Mouse (Mus musculus) midbrain, embryonic 16.5 days (tissue): ENCODE results near the gene Ehd1. TPM values are rescaled to one million over a fixed set of nuclear protein-coding genes. Genes with fewer than 3 reads are reported as not detected.

ENCODE experiments used
- ATAC-seq: fragments of 200-750 bp; cut with Nextera tagmentation; 2 replicates; pipeline ENCODE4 v1.8.0; 2017; ENCODE audit warnings: moderate TSS enrichment
- H3K27ac ChIP-seq: fragments of 300-500 bp; sonication (generic); 2 replicates; pipeline ENCODE4 v1.5.1; 2014; ENCODE audit warnings: mild to moderate bottlenecking, low read length, mixed read lengths
- H3K27me3 ChIP-seq: fragments of 300-500 bp; sonication (generic); 2 replicates; pipeline ENCODE4 v1.6.1; 2014; ENCODE audit warnings: low read depth, low read length, mixed read lengths; ENCODE audit not compliant: control insufficient read depth, insufficient read depth
- H3K36me3 ChIP-seq: fragments of 300-500 bp; sonication (generic); 2 replicates; pipeline ENCODE4 v1.6.1; 2014; ENCODE audit warnings: mild to moderate bottlenecking, low read length, moderate library complexity, mixed read lengths; ENCODE audit not compliant: control insufficient read depth, insufficient read depth
- H3K4me1 ChIP-seq: fragments of 300-500 bp; sonication (generic); 2 replicates; pipeline ENCODE4 v1.6.1; 2014; ENCODE audit warnings: mild to moderate bottlenecking, low read length, mixed read lengths; ENCODE audit not compliant: control insufficient read depth, insufficient read depth
- H3K4me2 ChIP-seq: fragments of 300-500 bp; sonication (generic); 2 replicates; pipeline ENCODE4 v1.6.1; 2014; ENCODE audit warnings: mild to moderate bottlenecking, low read length, mixed read lengths
- H3K4me3 ChIP-seq: fragments of 300-500 bp; sonication (generic); 2 replicates; pipeline ENCODE4 v1.5.1; 2014; ENCODE audit warnings: low read depth, mild to moderate bottlenecking, low read length, moderate library complexity, mixed read lengths
- H3K9ac ChIP-seq: fragments of 300-500 bp; sonication (generic); 2 replicates; pipeline ENCODE4 v1.6.1; 2014; ENCODE audit warnings: low read depth, low read length, mixed read lengths
- H3K9me3 ChIP-seq: fragments of 300-500 bp; sonication (generic); replicated peaks from 2 replicates; pipeline ENCODE4 v1.6.1; 2014; ENCODE audit warnings: mild to moderate bottlenecking, low read length, mixed read lengths; ENCODE audit not compliant: control insufficient read depth, poor library complexity, severe bottlenecking
- WGBS: fragments of 180-500 bp; shearing (Covaris S2); extraction: QIAGEN DNeasy Blood & Tissue Kit; methylation state at CpG from one replicate; pipeline ENCODE4 v1.1.7; 2014; 5-methylcytosine and 5-hydroxymethylcytosine counted together
- polyA plus RNA-seq: library from polyadenylated mRNA; unstranded; fragments of >200 nt; fragmentation: Nextera tagmentation; extraction: Ambion mirVana; gene quantifications from 2 replicates; pipeline ENCODE4 v1.2.1, GENCODE M21; 2015

Gene Ehd1
- polyA plus RNA-seq, 1 experiment from 2014 or later, result 99.6 TPM

GRCm38 (mm10) chr19:6291117-6291781 lies 14.7 kb downstream of the Ehd1 start:
- Histone ChIP-seq H3K36me3 (peaks cover 26% of the 10 kb centered on the region), H3K9me3 (no peaks in the 10 kb centered on the region), H3K27me3 (no peaks in the 10 kb centered on the region), H3K9ac (no peak overlapping the region), H3K4me3 (no peak overlapping the region), H3K27ac (no peak overlapping the region), H3K4me2 (no peak overlapping the region), H3K4me1 (no peaks in the 10 kb centered on the region)
- no peak for ATAC-seq
- WGBS, result 81% methylated on average over 10 of the region's 10 CpGs

GRCm38 (mm10) chr19:6292262-6292661 lies 15.7 kb downstream of the Ehd1 start:
- 95% methylated on average over 5 of the region's 5 CpGs for WGBS
- H3K27me3 ChIP-seq, result no peaks in the 10 kb centered on the region
- no peaks in the 10 kb centered on the region for H3K9me3 ChIP-seq
- H3K4me1 ChIP-seq, result no peaks in the 10 kb centered on the region
- H3K36me3 ChIP-seq, result peaks cover 33% of the 10 kb centered on the region
- H3K4me2 ChIP-seq, result no peak overlapping the region
- H3K9ac ChIP-seq, result no peak overlapping the region
- no peak overlapping the region for H3K4me3 ChIP-seq
- no peak overlapping the region for H3K27ac ChIP-seq
- ATAC-seq, result no peak

- Histone ChIP-seq H3K9ac (no peak overlapping the region), H3K27ac (no peak overlapping the region), H3K9me3 (no peaks in the 10 kb centered on the region), H3K4me2 (no peak overlapping the region), H3K36me3 (peaks cover 44% of the 10 kb centered on the region), H3K27me3 (no peaks in the 10 kb centered on the region), H3K4me1 (no peaks in the 10 kb centered on the region), H3K4me3 (no peak overlapping the region)
- ATAC-seq, result no peak
- 93% methylated on average over 17 of the region's 17 CpGs for WGBS
These were observed 17.8 kb downstream of the Ehd1 start for GRCm38 (mm10) chr19:6294301-6294700.

- Histone ChIP-seq H3K36me3 (peaks cover 39% of the 10 kb centered on the region), H3K4me2 (no peak overlapping the region), H3K4me1 (no peaks in the 10 kb centered on the region), H3K9me3 (no peaks in the 10 kb centered on the region), H3K27ac (no peak overlapping the region), H3K9ac (no peak overlapping the region), H3K27me3 (no peaks in the 10 kb centered on the region), H3K4me3 (no peak overlapping the region)
- 94% methylated on average over 5 of the region's 5 CpGs for WGBS
- no peak for ATAC-seq
These were observed 20.2 kb downstream of the Ehd1 start for GRCm38 (mm10) chr19:6296551-6297210.

- H3K36me3 ChIP-seq, result peaks cover 37% of the 10 kb centered on the region
- no peaks in the 10 kb centered on the region for H3K27me3 ChIP-seq
- H3K9ac ChIP-seq, result no peak overlapping the region
- no peak overlapping the region for H3K27ac ChIP-seq
- H3K4me3 ChIP-seq, result no peak overlapping the region
- H3K4me1 ChIP-seq, result no peaks in the 10 kb centered on the region
- WGBS, result 95% methylated on average over 9 of the region's 9 CpGs
- no peak for ATAC-seq
- H3K4me2 ChIP-seq, result no peak overlapping the region
- no peaks in the 10 kb centered on the region for H3K9me3 ChIP-seq
These were observed 21.1 kb downstream of the Ehd1 start for GRCm38 (mm10) chr19:6297641-6298040.

- 84% methylated on average over 4 of the region's 4 CpGs for WGBS
- Histone ChIP-seq H3K27me3 (no peaks in the 10 kb centered on the region), H3K27ac (no peak overlapping the region), H3K36me3 (peaks cover 34% of the 10 kb centered on the region), H3K4me1 (no peaks in the 10 kb centered on the region), H3K4me2 (no peak overlapping the region), H3K9me3 (no peaks in the 10 kb centered on the region), H3K9ac (no peak overlapping the region), H3K4me3 (no peak overlapping the region)
- ATAC-seq, result no peak
These were observed 22.5 kb downstream of the Ehd1 start for GRCm38 (mm10) chr19:6299003-6299402.

GRCm38 (mm10) chr19:6299450-6300267 lies 23.1 kb downstream of the Ehd1 start:
- WGBS, result 88% methylated on average over 7 of the region's 7 CpGs
- H3K9me3 ChIP-seq, result no peaks in the 10 kb centered on the region
- no peaks in the 10 kb centered on the region for H3K27me3 ChIP-seq
- H3K9ac ChIP-seq, result no peak overlapping the region
- H3K36me3 ChIP-seq, result peaks cover 34% of the 10 kb centered on the region
- no peak for ATAC-seq
- H3K4me2 ChIP-seq, result no peak overlapping the region
- H3K27ac ChIP-seq, result no peak overlapping the region
- H3K4me3 ChIP-seq, result no peak overlapping the region
- no peaks in the 10 kb centered on the region for H3K4me1 ChIP-seq

GRCm38 (mm10) chr19:6300402-6300841 lies 23.9 kb downstream of the Ehd1 start:
- 67% methylated on average over 7 of the region's 7 CpGs for WGBS
- Histone ChIP-seq H3K4me3 (no peak overlapping the region), H3K27ac (no peak overlapping the region; the same call in 1 of the 2 replicates), H3K9me3 (no peaks in the 10 kb centered on the region), H3K4me2 (no peak overlapping the region), H3K9ac (no peak overlapping the region), H3K27me3 (no peaks in the 10 kb centered on the region), H3K4me1 (no peaks in the 10 kb centered on the region), H3K36me3 (peaks cover 28% of the 10 kb centered on the region)
- no peak for ATAC-seq

- H3K27me3 ChIP-seq, result no peaks in the 10 kb centered on the region
- no peak overlapping the region for H3K4me2 ChIP-seq
- peaks cover 15% of the 10 kb centered on the region for H3K36me3 ChIP-seq
- H3K9me3 ChIP-seq, result no peaks in the 10 kb centered on the region
- WGBS, result 97% methylated on average over 5 of the region's 5 CpGs
- H3K4me3 ChIP-seq, result no peak overlapping the region
- H3K4me1 ChIP-seq, result peaks cover 2% of the 10 kb centered on the region; the same call in 1 of the 2 replicates
- no peak overlapping the region for H3K27ac ChIP-seq
- no peak for ATAC-seq
- no peak overlapping the region for H3K9ac ChIP-seq
These were observed 25.6 kb downstream of the Ehd1 start for GRCm38 (mm10) chr19:6302114-6302513.
